Mouse (Mus musculus) regulatory T cell (primary cell): ENCODE measurements at regions not wholly inside any gene's neighbourhood (a gene's known extent, or its start where the extent isn't known, plus 50 kb on each side); places are given as distances from the start of the nearest gene placed in this dataset.
"Not testable (repeated sequence)": the region's sequence is repeated elsewhere in the genome, so short reads cannot be mapped to it uniquely, and the experiment has no call there.

ENCODE experiments used
- in situ Hi-C: fragments of 300-600 bp; cut with MboI, MseI; formaldehyde crosslinking; loops from one replicate; pipeline ENCODE4 v1.15.1; 2025; ENCODE audit warnings: high pct_unique_total_duplicates

DNA sequence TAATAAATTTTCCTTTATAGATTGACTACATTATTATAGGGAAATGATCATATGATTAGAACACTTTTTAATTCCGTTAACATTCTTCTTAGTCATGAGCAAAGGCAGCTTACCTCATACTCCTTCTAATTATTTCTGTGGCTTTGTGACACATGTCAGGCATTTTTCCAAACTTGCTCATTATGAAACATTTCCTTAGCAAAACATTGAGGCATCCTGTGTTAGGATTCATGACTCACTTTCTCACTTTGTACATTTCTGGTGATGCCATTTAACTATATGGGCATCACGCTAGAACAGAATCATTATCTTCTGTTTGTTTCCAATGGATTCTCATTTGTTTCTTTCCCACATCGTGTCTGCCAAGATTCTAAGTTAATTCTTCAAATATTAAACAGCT is 621.3 kb downstream of the Tecrl start:
- in situ Hi-C loops = no loop called here

DNA sequence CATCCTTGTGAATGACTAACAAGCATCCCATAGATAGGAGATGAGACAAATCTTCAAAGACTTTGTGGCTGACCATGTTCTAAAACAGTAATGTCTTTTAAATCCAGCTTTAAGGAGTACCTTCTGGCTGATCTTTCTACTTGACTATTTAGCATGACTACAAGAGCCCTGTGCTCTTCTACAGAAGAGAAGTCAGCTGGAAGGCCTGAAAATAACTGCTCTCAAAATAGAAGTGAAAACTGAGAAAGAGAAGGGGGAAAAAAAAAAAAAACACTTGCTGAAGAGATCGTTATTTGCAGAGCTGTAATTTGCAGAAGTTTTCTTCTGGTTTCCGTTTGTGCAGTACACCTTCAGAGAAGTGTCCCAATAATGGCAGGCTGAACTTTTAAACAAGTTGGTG is 626.8 kb downstream of the Tecrl start:
- in situ Hi-C loops = no loop called here

DNA sequence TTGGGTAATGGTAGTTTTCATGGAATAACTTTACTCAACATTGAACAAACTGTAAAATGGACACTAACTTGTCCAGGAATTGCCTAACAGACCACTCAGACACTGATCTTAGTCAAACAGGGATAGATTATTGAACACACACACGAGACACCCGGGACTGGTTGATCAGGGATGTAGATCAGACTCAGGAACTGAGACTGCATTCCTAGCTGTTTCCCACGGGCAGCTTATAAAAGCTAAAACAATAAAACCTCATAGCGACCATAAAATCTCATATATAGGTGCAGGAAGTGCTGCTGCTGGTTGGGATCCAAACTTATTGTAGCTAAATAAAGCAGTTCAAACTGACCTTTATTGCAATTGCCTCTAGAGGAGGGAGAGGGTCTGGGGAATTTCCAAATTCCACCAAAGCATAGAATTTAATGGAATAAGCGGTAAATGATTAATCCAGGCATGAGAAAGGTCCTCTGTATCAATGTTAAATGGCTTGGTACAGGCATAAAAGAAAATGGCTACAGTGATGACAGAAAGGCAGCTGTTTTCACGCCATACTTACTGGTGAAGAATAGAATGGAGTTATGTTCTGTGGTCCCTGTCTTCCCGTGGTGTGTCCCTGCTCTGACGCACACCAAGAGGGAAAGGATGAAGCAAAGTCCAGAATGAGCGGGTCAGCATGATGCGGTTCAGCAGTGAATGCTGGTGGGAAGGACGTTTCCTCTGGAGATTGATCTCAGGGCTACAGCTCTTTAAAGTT is 627.6 kb downstream of the Tecrl start:
- in situ Hi-C loops = no loop called here

DNA sequence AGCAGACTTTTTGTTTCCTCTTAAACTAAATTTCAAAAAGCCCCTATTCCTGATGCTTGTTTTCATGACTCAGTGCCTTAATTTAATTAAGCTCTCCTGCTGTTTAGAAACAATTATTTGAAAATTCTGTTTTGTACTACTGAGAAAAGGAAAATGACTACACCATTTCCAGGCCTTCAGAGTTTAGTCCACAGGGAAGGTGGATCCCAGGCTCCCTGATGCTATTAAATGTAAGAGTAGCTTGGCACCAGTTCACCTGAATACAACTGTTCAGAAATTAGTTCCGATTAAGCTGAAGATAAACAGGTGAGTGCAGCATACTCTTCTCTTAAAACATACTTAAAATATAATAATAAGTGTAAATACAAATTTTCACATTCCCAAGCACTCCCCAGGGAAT is 639.3 kb downstream of the Tecrl start:
- in situ Hi-C loops = no loop called here

DNA sequence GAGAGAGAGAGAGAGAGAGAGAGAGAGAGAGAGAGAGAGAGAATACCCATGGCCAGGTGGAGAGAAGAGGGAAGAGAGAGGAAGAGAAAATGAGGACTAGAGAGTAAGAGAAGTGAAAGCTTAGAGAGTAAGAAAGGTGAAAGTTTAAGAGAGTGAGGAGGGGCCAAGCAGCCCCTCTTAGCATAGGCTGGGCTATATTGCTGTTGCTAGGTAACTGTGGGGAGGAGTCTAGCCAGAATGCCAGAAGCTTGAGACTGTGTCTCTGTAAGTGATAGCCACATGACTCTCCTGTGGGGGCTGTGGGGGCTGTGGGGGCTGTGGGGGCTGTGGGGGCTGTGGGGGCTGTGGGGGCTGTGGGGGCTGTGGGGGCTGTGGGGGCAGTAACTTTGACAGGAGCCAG is 655.3 kb downstream of the Tecrl start:
- in situ Hi-C loops = not testable (repeated sequence)

DNA sequence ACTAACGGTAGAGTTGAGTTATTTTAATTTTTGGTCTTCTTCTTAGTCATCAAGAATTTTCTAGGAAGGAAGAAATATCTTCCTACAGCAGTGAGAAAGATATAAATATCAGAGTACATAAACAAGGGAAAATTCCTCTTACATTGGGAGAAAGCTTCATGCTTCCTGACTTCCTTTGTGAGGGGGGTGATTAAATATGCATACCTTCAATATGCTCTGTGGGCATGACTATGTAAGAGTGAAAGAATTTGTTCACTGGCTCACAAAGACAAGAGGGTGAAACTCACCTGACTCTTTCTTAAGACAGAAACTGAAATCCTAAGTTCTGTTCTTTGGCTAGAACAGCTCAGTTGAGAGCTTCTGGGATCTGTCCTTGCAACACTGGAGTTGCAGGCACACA is 656.1 kb downstream of the Tecrl start:
- in situ Hi-C loops = no loop called here

DNA sequence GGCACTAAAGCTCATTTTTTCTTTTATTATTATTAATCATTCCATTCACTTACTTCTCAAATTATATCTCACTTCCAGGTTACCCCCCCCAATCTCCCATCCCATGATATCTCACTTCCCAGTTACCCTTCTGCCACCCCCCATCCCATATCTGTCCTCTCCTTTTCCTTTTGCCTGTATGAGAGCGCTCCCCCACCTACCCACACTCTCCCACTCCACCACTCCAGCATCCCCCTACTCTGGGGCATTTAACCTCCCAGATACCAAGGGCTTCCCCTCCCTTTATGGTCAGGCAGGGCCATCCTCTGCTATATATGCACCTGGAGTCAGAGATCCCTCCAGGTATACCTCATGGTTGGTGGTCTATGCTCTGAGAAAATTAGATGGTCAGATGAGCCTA is 671.6 kb downstream of the Tecrl start:
- in situ Hi-C loops = no loop called here

DNA sequence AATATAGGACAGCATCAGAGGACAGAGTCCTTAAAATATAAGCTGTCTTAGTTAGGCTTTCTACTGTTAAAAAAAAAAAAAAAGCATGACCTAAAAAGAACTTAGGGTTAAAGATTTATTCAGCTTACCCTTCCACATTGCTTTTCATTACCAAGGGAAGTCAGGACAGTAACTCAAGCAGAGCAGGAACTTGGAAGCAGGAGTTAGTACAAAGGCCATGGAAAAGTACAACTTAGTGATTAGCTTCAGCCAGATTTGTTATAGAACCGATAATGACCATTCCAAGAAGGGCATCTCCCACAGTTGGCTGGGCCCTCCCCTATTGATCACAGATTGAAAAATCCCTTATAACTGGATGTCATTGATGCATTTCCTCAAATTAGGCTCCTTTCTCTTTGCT is 690.9 kb downstream of the Tecrl start:
- in situ Hi-C loops = loop anchor here (10.0 kb wide), 1 partner anchor 759 kb away; no protein-coding TSS in a partner anchor

DNA sequence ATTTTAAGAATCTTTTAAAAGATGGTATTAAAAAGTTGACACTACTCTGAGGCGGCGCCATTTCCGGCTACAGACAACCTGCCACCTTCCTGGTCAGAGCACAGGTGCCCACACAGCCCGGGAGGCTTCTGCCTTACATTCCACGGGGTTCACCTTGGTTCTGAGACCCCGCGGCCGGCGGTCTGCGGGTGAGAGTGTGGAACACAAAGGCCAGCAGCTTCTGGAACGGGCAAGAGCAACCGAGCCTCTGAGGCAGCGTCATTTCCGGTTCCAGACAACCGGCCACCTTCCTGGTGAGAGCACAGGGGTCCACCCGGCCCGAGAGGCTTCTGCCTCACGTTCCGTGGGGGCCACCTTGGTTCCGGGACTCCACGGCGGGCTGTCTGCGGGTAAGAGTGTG is 701.4 kb downstream of the Tecrl start:
- in situ Hi-C loops = not testable (repeated sequence)

DNA sequence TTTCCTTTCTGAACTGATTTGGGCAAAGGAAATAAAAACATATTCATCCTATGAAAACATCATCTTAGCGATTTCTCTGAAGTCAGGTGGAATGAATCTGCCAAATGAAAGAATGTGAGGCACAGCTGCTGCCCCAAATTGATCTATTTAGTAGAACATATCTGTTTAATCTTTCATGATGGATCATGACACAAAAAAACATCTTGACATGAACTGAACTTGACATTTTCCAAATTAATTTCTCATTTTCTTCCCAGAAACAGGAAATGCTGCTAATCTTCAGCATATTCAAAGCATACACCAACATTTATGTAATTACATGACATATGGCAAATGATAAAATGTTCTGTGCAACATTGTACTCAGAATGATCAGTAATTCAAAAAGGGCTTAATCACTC is 734.9 kb downstream of the Tecrl start:
- in situ Hi-C loops = no loop called here
